Mouse (Mus musculus) midbrain, embryonic 13.5 days (tissue): ENCODE measurements around the gene 4921509C19Rik. TPM values are rescaled to one million over a fixed set of nuclear protein-coding genes. Genes with fewer than 3 reads are reported as not detected.
"Not testable (repeated sequence)": the region's sequence is repeated elsewhere in the genome, so short reads cannot be mapped to it uniquely, and the experiment has no call there.

ENCODE experiments used
- ATAC-seq: fragments of 200-750 bp; cut with Nextera tagmentation; 2 replicates; pipeline ENCODE4 v1.8.0; 2017; ENCODE audit warnings: mild to moderate bottlenecking, moderate TSS enrichment, moderate library complexity
- H3K27ac ChIP-seq: fragments of 300-500 bp; sonication (generic); 2 replicates; pipeline ENCODE4 v1.5.1; 2015; ENCODE audit warnings: inconsistent platforms, mild to moderate bottlenecking, moderate library complexity
- H3K27me3 ChIP-seq: fragments of 300-500 bp; sonication (generic); 2 replicates; pipeline ENCODE4 v1.6.1; 2015; ENCODE audit warnings: mild to moderate bottlenecking, inconsistent platforms
- H3K36me3 ChIP-seq: fragments of 300-500 bp; sonication (generic); 2 replicates; pipeline ENCODE4 v1.6.1; 2015; ENCODE audit warnings: mild to moderate bottlenecking, inconsistent platforms
- H3K4me1 ChIP-seq: fragments of 300-500 bp; sonication (generic); replicated peaks from 2 replicates; pipeline ENCODE4 v1.6.1; 2015; ENCODE audit warnings: inconsistent platforms
- H3K4me2 ChIP-seq: fragments of 300-500 bp; sonication (generic); replicated peaks from 2 replicates; pipeline ENCODE4 v1.6.1; 2015; ENCODE audit warnings: moderate library complexity, mild to moderate bottlenecking, inconsistent platforms
- H3K4me3 ChIP-seq: fragments of 300-500 bp; sonication (generic); replicated peaks from 2 replicates; pipeline ENCODE4 v1.5.1; 2015; ENCODE audit warnings: mild to moderate bottlenecking, inconsistent platforms
- H3K9ac ChIP-seq: fragments of 300-500 bp; sonication (generic); replicated peaks from 2 replicates; pipeline ENCODE4 v1.6.1; 2015; ENCODE audit warnings: mild to moderate bottlenecking, inconsistent platforms
- H3K9me3 ChIP-seq: fragments of 300-500 bp; sonication (generic); 2 replicates; pipeline ENCODE4 v1.6.1; 2016; ENCODE audit warnings: mild to moderate bottlenecking, inconsistent platforms
- WGBS: fragments of 180-500 bp; shearing (Covaris S2); methylation state at CpG from one replicate; pipeline ENCODE4 v1.1.7; 2015; 5-methylcytosine and 5-hydroxymethylcytosine counted together
- polyA plus RNA-seq: library from polyadenylated mRNA; unstranded; fragments of >200 nt; fragmentation: Nextera tagmentation; extraction: Ambion mirVana; gene quantifications from 2 replicates; pipeline ENCODE4 v1.2.1, GENCODE M21; 2015

4921509C19Rik gene
- polyA plus RNA-seq, 1 experiment from 2014 or later: not detected

GRCm38 (mm10) chr2:151434203-151434602 is 41.8 kb downstream of the 4921509C19Rik start:
- H3K27me3 ChIP-seq, H3K27ac ChIP-seq, H3K36me3 ChIP-seq, H3K4me2 ChIP-seq, H3K9me3 ChIP-seq, H3K4me3 ChIP-seq, ATAC-seq, H3K4me1 ChIP-seq, H3K9ac ChIP-seq: not testable (repeated sequence)
- 52% methylated on average over 4 of the region's 4 CpGs for whole genome bisulfite sequencing

Other genes starting within 250 kb of the 4921509C19Rik start
- 292 and 298 TPM in 2 replicates for gene Nsfl1c, start 18.0 kb upstream of the 4921509C19Rik start, polyA plus RNA-seq
- gene Fkbp1a, start 66.3 kb upstream of the 4921509C19Rik start, polyA plus RNA-seq: 507 and 515 TPM in 2 replicates
- 0.61 and 0.62 TPM in 2 replicates for gene Sdcbp2, start 96.5 kb upstream of the 4921509C19Rik start, polyA plus RNA-seq
- 9.4 and 12.6 TPM in 2 replicates for gene Snph, start 156.4 kb upstream of the 4921509C19Rik start, polyA plus RNA-seq
- not detected in 2 replicates for gene Rad21l, start 192.4 kb upstream of the 4921509C19Rik start, polyA plus RNA-seq
- gene Tmem74b, start 225.9 kb upstream of the 4921509C19Rik start, polyA plus RNA-seq: 15.1 and 16.0 TPM in 2 replicates